Mouse (Mus musculus): ENCODE results near the gene Cacna1i. TPM values are rescaled to one million over a fixed set of nuclear protein-coding genes. Genes with fewer than 3 reads are reported as not detected.

Gene Cacna1i
- polyA plus RNA-seq, 1 experiment from 2014 or later, result 0.03 TPM

DNA sequence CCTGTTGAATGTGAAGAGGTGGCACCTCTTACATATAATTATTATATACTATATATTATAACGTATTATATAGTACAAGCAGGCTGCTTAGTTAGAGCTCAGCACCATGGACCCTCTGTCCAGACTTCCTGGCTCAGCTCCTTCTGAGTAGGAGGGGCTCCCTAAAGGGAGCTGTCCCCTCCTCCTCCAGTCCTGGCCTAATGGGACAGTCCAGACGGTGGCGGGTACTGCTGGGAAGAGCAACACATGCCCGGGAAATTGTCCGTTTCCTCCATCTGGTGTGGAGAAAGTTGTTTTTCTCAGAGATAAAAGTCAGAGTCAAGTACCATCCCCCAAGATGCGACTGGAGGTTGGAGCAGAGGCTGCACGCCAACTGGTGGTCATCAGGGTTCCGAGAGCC lies 19.1 kb downstream of the Cacna1i start:
- no peaks in the 10 kb centered on the region for H3K36me3 ChIP-seq (ENCODE audit: control insufficient read depth, insufficient read depth)
- no peak overlapping the region for H3K27ac ChIP-seq (ENCODE audit: low read depth, low read length)
- no peaks in the 10 kb centered on the region for H3K4me1 ChIP-seq (replicated peaks; ENCODE audit: control insufficient read depth, insufficient read depth, low read length)
- no peak overlapping the region for H3K9ac ChIP-seq (ENCODE audit: low read depth, low read length)
- WGBS, result 46% methylated on average over 8 of the region's 8 CpGs
- H3K4me3 ChIP-seq (ENCODE audit: low read depth, low read length), result no peak overlapping the region
- H3K9me3 ChIP-seq (ENCODE audit: control insufficient read depth), result no peaks in the 10 kb centered on the region
- H3K4me2 ChIP-seq (replicated peaks; ENCODE audit: low read depth), result no peak overlapping the region
- ATAC-seq, result no peak
- TF ChIP-seq CTCF (IDR thresholded peaks at IDR 0.05; ENCODE audit: low read depth), result no peak
- no peaks in the 10 kb centered on the region for H3K27me3 ChIP-seq (replicated peaks; ENCODE audit: control insufficient read depth, insufficient read depth, low read length)

DNA sequence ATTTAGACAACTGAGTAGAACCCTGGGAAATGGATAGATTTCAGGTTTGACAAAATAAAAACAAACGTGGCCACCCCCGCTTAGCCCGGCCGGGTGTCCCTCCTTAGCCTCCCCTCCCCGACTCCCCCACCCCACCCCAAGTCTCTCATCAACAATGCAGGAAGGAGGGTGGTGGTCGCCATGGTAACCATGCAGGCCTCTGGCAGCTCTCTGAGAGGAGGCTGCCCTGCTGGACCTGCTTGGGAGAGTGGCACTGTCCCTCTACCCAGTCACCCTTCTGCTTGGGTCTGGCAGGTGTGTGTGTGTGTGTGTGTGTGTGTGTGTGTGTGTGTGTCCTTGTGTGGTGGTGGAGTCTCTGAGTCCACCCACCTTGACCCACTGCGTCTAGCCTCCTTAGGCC lies 27.7 kb downstream of the Cacna1i start:
- WGBS, result 30% methylated on average over 7 of the region's 7 CpGs
- Histone ChIP-seq H3K9ac (ENCODE audit: low read depth, low read length) (no peak overlapping the region), H3K36me3 (ENCODE audit: control insufficient read depth, insufficient read depth) (no peaks in the 10 kb centered on the region), H3K27ac (ENCODE audit: low read depth, low read length) (no peak overlapping the region), H3K4me1 (replicated peaks; ENCODE audit: control insufficient read depth, insufficient read depth, low read length) (no peaks in the 10 kb centered on the region), H3K9me3 (ENCODE audit: control insufficient read depth) (no peaks in the 10 kb centered on the region), H3K4me2 (replicated peaks; ENCODE audit: low read depth) (no peak overlapping the region), H3K27me3 (replicated peaks; ENCODE audit: control insufficient read depth, insufficient read depth, low read length) (no peaks in the 10 kb centered on the region), H3K4me3 (ENCODE audit: low read depth, low read length) (no peak overlapping the region)
- no peak for TF ChIP-seq CTCF (IDR thresholded peaks at IDR 0.05; ENCODE audit: low read depth)
- no peak for ATAC-seq

DNA sequence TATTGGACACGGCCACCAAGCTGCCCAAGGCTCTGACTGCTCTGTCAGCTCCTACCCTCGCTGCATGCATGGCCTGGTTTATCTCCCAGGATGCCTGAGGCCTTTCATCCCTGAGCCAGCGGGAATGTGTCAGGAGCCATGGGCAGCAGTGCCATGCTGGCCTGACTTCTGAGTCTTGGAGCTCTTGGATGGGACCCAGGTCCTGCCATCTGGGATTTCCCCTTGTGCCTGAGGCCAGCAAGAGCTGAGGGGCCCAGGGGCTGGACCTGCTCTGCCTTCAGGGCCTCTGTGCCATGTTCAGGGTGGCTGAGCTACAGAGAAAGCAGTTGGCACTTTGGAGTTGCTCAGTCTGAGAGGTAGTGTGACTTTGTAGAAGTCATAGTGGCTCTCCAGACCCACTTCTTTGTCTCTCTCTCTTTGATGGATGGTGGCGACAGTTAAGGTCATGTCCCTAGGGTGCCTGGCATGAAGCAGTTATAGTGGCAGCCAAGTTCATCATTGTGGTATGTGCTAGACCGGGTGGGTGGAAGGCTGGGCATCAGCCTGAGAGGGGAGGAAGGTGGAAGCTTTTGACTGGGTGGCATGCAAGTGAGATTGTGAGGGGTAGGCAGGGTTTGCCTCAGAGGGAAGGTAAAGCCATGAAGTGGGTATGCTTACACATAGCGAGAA lies 30.1 kb downstream of the Cacna1i start:
- Histone ChIP-seq H3K36me3 (ENCODE audit: control insufficient read depth, insufficient read depth) (no peaks in the 10 kb centered on the region), H3K4me3 (ENCODE audit: low read depth, low read length) (no peak overlapping the region), H3K4me1 (replicated peaks; ENCODE audit: control insufficient read depth, insufficient read depth, low read length) (no peaks in the 10 kb centered on the region), H3K9me3 (ENCODE audit: control insufficient read depth) (no peaks in the 10 kb centered on the region), H3K9ac (ENCODE audit: low read depth, low read length) (no peak overlapping the region), H3K27ac (ENCODE audit: low read depth, low read length) (no peak overlapping the region), H3K27me3 (replicated peaks; ENCODE audit: control insufficient read depth, insufficient read depth, low read length) (no peaks in the 10 kb centered on the region), H3K4me2 (replicated peaks; ENCODE audit: low read depth) (no peak overlapping the region)
- WGBS, result 84% methylated on average over 6 of the region's 6 CpGs
- no peak for TF ChIP-seq CTCF (IDR thresholded peaks at IDR 0.05; ENCODE audit: low read depth)
- ATAC-seq, result no peak

- H3K4me1 ChIP-seq (replicated peaks; ENCODE audit: control insufficient read depth, insufficient read depth, low read length), result no peaks in the 10 kb centered on the region
- no peak overlapping the region for H3K9ac ChIP-seq (ENCODE audit: low read depth, low read length)
- H3K27me3 ChIP-seq (replicated peaks; ENCODE audit: control insufficient read depth, insufficient read depth, low read length), result no peaks in the 10 kb centered on the region
- H3K4me3 ChIP-seq (ENCODE audit: low read depth, low read length), result no peak overlapping the region
- ATAC-seq, result no peak
- 60% methylated on average over 8 of the region's 8 CpGs for WGBS
- TF ChIP-seq CTCF (IDR thresholded peaks at IDR 0.05; ENCODE audit: low read depth), result no peak
- no peaks in the 10 kb centered on the region for H3K9me3 ChIP-seq (ENCODE audit: control insufficient read depth)
- H3K27ac ChIP-seq (ENCODE audit: low read depth, low read length), result no peak overlapping the region
- no peak overlapping the region for H3K4me2 ChIP-seq (replicated peaks; ENCODE audit: low read depth)
- no peaks in the 10 kb centered on the region for H3K36me3 ChIP-seq (ENCODE audit: control insufficient read depth, insufficient read depth)
Observed at GRCm38 (mm10) chr15:80317841-80318530, 30.9 kb downstream of the Cacna1i start.

- ATAC-seq, result no peak; the same call in 1 of the 2 replicates
- no peaks in the 10 kb centered on the region for H3K27me3 ChIP-seq (replicated peaks; ENCODE audit: control insufficient read depth, insufficient read depth, low read length)
- 11% methylated on average over 11 of the region's 11 CpGs for WGBS
Observed at GRCm38 (mm10) chr15:80318543-80319255, 31.7 kb downstream of the Cacna1i start.

GRCm38 (mm10) chr15:80319315-80319714 lies 32.3 kb downstream of the Cacna1i start:
- no peak for ATAC-seq
- Histone ChIP-seq H3K9ac (ENCODE audit: low read depth, low read length) (no peak overlapping the region), H3K9me3 (ENCODE audit: control insufficient read depth) (no peaks in the 10 kb centered on the region), H3K4me3 (ENCODE audit: low read depth, low read length) (no peak overlapping the region), H3K27me3 (replicated peaks; ENCODE audit: control insufficient read depth, insufficient read depth, low read length) (no peaks in the 10 kb centered on the region), H3K4me2 (replicated peaks; ENCODE audit: low read depth) (no peak overlapping the region), H3K27ac (ENCODE audit: low read depth, low read length) (no peak overlapping the region), H3K4me1 (replicated peaks; ENCODE audit: control insufficient read depth, insufficient read depth, low read length) (no peaks in the 10 kb centered on the region), H3K36me3 (ENCODE audit: control insufficient read depth, insufficient read depth) (no peaks in the 10 kb centered on the region)
- 54% methylated on average over 2 of the region's 2 CpGs for whole genome bisulfite sequencing
- no peak for TF ChIP-seq CTCF (IDR thresholded peaks at IDR 0.05; ENCODE audit: low read depth)

More at GRCm38 (mm10) chr15:80318543-80319255, 31.7 kb downstream of the Cacna1i start:
- no peak for TF ChIP-seq CTCF (IDR thresholded peaks at IDR 0.05; ENCODE audit: low read depth)
- Histone ChIP-seq H3K9me3 (ENCODE audit: control insufficient read depth) (no peaks in the 10 kb centered on the region), H3K9ac (ENCODE audit: low read depth, low read length) (no peak overlapping the region), H3K4me2 (replicated peaks; ENCODE audit: low read depth) (no peak overlapping the region), H3K36me3 (ENCODE audit: control insufficient read depth, insufficient read depth) (no peaks in the 10 kb centered on the region), H3K4me1 (replicated peaks; ENCODE audit: control insufficient read depth, insufficient read depth, low read length) (no peaks in the 10 kb centered on the region), H3K4me3 (ENCODE audit: low read depth, low read length) (no peak overlapping the region), H3K27ac (ENCODE audit: low read depth, low read length) (no peak overlapping the region)
